Mouse (Mus musculus): ENCODE results near the gene Was. TPM values are rescaled to one million over a fixed set of nuclear protein-coding genes. Genes with fewer than 3 reads are reported as not detected.
A peak's percentile ranks its signal among the peaks of the same experiment; 100 is the strongest.
"Not testable (repeated sequence)": the region's sequence is repeated elsewhere in the genome, so short reads cannot be mapped to it uniquely, and the experiment has no call there.

Gene Was
- polyA plus RNA-seq, 1 experiment from 2014 or later, result 1.7 TPM

DNA sequence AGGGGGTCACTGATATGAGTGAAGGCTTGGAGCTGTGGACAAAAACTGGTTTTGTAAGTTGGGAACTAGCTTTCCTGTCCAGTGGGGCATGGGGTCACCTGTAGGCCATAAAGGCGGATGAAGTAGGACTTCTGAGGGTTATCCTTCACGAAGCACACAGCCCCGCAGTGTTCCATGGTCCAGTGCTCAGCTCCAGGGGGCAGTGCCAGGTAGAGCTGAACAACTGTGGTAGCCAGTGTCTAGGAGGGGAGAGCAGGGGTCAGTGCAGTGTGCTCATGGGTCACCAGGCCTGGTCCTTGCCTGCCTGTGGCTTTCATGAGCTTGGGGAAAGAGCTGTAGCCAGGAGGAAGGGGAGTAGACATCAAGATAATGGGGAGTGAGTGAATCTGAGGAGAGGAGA is 552 bp downstream of the Was start:
- H3K27me3 ChIP-seq (ENCODE audit: control insufficient read depth, insufficient read depth, low read depth, low read length), result no peaks in the 10 kb centered on the region
- H3K4me1 ChIP-seq (ENCODE audit: control insufficient read depth, low read depth, low read length), result no peaks in the 10 kb centered on the region; the same call in 1 of the 2 replicates
- peak overlapping the region; percentile 39; the same call in 1 of the 2 replicates for H3K4me2 ChIP-seq (ENCODE audit: low read depth, low read length)
- 55% methylated on average over 3 of the region's 3 CpGs for WGBS (ENCODE audit: insufficient replicate concordance)
- peak overlapping the region; percentile 48; the same call in 1 of the 2 replicates for H3K9ac ChIP-seq (ENCODE audit: low read depth, low read length)
- no peak overlapping the region for H3K27ac ChIP-seq (ENCODE audit: low read length)
- peak overlapping the region; percentile 28 for H3K4me3 ChIP-seq (ENCODE audit: low read depth, low read length)
- ATAC-seq (ENCODE audit: low read depth), result no peak
- no peaks in the 10 kb centered on the region for H3K9me3 ChIP-seq (replicated peaks; ENCODE audit: control insufficient read depth, low read length)
- H3K36me3 ChIP-seq (ENCODE audit: control insufficient read depth, insufficient read depth), result no peaks in the 10 kb centered on the region

DNA sequence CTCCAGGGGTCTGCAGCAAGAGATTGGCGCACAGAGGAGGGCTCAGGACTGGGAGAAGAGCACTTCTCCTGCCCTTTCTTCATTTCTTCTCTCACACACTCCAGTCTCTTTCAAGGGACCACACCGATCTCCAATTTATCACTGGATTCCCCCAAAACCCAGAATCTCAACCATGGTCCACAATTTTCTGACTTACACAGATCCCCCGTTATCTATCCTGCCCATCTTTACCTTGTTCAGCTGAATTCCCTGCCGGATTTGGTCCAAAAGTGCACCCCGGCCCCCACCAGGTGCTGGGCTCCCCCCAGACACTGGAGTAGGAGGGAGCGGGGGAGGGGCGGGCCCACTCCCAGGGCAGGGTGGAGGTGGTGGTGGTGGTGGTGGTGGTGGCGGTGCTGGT is 4.7 kb downstream of the Was start:
- H3K4me1 ChIP-seq (ENCODE audit: control insufficient read depth, low read depth, low read length), result no peaks in the 10 kb centered on the region; the same call in 1 of the 2 replicates

DNA sequence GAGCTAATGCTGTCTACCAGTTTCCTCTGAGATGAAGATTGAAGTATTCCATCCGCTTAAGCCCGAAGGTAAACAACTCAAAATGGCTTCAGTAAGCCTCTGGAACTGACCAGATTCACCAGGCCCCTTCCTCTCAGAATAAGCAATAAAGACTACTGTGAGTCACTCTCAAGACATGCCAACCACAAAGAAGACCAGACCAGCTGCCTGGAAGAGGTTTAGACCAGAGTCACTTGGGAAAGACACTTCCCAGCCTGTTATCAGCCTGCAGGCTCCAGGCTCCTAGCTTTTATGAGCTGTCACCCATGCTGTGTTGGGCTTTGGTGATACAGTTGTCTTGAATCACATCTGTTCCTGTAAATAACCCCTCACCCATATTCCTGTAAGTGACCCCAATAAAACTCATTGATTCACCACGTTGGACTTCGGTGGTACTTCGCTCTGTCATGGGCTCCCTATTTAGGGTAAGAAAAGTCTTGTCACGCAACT is 5.5 kb downstream of the Was start:
- Histone ChIP-seq H3K27me3 (ENCODE audit: control insufficient read depth, insufficient read depth, low read depth, low read length) (no peaks in the 10 kb centered on the region), H3K9me3 (replicated peaks; ENCODE audit: control insufficient read depth, low read length) (no peaks in the 10 kb centered on the region), H3K36me3 (ENCODE audit: control insufficient read depth, insufficient read depth) (no peaks in the 10 kb centered on the region), H3K27ac (ENCODE audit: low read length) (no peak overlapping the region), H3K9ac (ENCODE audit: low read depth, low read length) (no peak overlapping the region), H3K4me1 (ENCODE audit: control insufficient read depth, low read depth, low read length) (no peaks in the 10 kb centered on the region), H3K4me2 (ENCODE audit: low read depth, low read length) (no peak overlapping the region), H3K4me3 (ENCODE audit: low read depth, low read length) (no peak overlapping the region)
- WGBS (ENCODE audit: insufficient replicate concordance), result 71% methylated on average over 6 of the region's 6 CpGs
- ATAC-seq (ENCODE audit: low read depth), result no peak

More for the DNA sequence above, 4.7 kb downstream of the Was start:
- 76% methylated on average over 7 of the region's 8 CpGs for WGBS (ENCODE audit: insufficient replicate concordance)
- Histone ChIP-seq H3K27ac (ENCODE audit: low read length) (no peak overlapping the region), H3K36me3 (ENCODE audit: control insufficient read depth, insufficient read depth) (no peaks in the 10 kb centered on the region), H3K27me3 (ENCODE audit: control insufficient read depth, insufficient read depth, low read depth, low read length) (no peaks in the 10 kb centered on the region), H3K4me3 (ENCODE audit: low read depth, low read length) (no peak overlapping the region), H3K4me2 (ENCODE audit: low read depth, low read length) (no peak overlapping the region), H3K9me3 (replicated peaks; ENCODE audit: control insufficient read depth, low read length) (no peaks in the 10 kb centered on the region), H3K9ac (ENCODE audit: low read depth, low read length) (no peak overlapping the region)
- no peak for ATAC-seq (ENCODE audit: low read depth)

DNA sequence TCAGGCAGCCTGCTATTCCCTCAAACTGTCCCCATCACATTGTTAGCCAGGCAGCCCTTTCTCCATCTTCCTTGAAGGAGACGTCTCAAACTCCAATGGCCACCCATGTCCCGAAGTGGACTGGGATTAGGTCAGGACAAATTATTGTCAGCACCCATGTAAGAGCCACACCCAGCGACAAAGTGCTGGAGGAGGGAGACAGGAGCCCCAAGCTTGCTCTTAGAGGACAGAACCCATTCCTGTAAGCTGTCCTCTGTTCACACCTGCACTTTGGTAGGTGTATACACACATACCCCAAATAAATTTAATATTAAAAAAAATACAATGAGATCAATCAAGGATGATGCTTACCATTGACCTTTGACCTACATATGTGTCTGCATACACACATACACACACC is 15.2 kb downstream of the Was start:
- H3K4me3 ChIP-seq (ENCODE audit: low read depth, low read length), result peak overlapping the region; percentile 71
- WGBS (ENCODE audit: insufficient replicate concordance), result 34% methylated on average over 3 of the region's 3 CpGs
- H3K27ac ChIP-seq (ENCODE audit: low read length), result peak overlapping the region; percentile 92
- peak overlapping the region; percentile 79 for H3K4me2 ChIP-seq (ENCODE audit: low read depth, low read length)
- peaks cover 10% of the 10 kb centered on the region for H3K4me1 ChIP-seq (ENCODE audit: control insufficient read depth, low read depth, low read length)
- H3K9ac ChIP-seq (ENCODE audit: low read depth, low read length), result peak overlapping the region; percentile 64
- H3K36me3 ChIP-seq (ENCODE audit: control insufficient read depth, insufficient read depth), result peaks cover 9% of the 10 kb centered on the region
- no peak for ATAC-seq (ENCODE audit: low read depth)
- no peaks in the 10 kb centered on the region for H3K9me3 ChIP-seq (replicated peaks; ENCODE audit: control insufficient read depth, low read length)
- H3K27me3 ChIP-seq (ENCODE audit: control insufficient read depth, insufficient read depth, low read depth, low read length), result no peaks in the 10 kb centered on the region

DNA sequence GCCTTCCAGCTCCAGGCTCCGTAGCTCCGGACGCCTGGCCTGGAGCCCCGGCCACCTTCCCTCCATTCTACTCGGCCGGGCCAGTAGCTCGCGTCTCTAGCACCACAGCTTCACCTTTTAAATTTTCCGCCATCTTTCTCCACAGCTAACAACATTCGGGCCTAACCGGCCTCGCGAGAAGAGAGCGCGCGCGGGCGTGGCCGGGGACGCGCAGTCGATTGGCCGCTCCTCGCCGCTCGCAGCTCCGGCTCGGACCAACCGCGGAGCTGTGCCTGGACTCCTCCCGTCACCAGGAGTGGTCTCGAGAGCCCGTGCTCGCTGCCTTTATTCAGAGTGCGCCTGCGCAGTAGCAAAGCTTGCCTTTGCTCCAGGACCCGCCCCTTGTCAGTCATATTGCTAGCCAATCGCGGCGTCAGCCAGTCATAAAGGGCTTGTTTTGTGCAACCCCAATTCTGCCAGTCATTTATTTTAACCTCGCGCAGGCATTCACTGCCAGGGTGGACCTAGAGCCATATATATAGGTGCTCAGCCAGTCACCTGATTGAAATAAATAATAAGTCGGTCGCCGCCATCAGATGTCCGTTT is 15.8 kb downstream of the Was start, which contains the start of gene Suv39h1:
Gene Suv39h1, minus strand, starts transcription at position 331 of the 585 bp plus-strand sequence.
- peaks cover 10% of the 10 kb centered on the region for H3K4me1 ChIP-seq (ENCODE audit: control insufficient read depth, low read depth, low read length)
- peak within 1 kb of the TSS; percentile 71 for H3K4me3 ChIP-seq (ENCODE audit: low read depth, low read length)
- 21% methylated on average over 46 of the region's 46 CpGs for WGBS (ENCODE audit: insufficient replicate concordance)

DNA sequence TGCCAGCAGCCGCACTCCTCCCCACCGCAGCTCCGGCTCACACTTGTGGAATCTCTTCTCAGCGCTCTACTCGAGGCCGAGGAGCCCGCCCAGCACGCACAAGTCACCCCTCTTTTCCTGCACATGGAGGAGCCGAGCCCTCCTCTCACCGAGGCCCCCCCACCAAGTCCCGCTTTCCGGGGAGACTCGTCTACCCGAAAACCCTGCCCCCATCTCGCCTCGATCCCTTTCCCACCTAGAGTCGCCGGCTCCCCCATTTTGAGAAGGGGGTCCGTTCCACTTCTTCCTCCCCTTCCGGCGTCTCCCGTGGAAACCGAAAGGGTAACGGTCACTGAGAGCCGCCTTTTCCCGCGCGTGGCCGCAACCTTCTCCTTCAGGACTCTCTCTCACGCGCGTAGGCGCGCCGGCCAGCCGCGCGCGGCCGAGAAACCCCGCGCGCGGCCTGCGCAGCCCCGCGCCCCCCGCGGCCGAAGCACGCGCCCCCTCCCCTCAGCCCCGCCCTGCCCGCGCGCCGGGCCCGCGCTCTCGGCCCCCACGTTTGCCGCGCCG is 16.3 kb downstream of the Was start:
- Histone ChIP-seq H3K4me3 (ENCODE audit: low read depth, low read length) (peak overlapping the region; percentile 71), H3K36me3 (ENCODE audit: control insufficient read depth, insufficient read depth) (peaks cover 9% of the 10 kb centered on the region), H3K27me3 (ENCODE audit: control insufficient read depth, insufficient read depth, low read depth, low read length) (no peaks in the 10 kb centered on the region), H3K9ac (ENCODE audit: low read depth, low read length) (peak overlapping the region; percentile 76), H3K27ac (ENCODE audit: low read length) (peak overlapping the region; percentile 79), H3K4me1 (ENCODE audit: control insufficient read depth, low read depth, low read length) (peaks cover 10% of the 10 kb centered on the region), H3K4me2 (ENCODE audit: low read depth, low read length) (peak overlapping the region; percentile 64), H3K9me3 (replicated peaks; ENCODE audit: control insufficient read depth, low read length) (no peaks in the 10 kb centered on the region)
- ATAC-seq (ENCODE audit: low read depth), result peak; percentile 33
- WGBS (ENCODE audit: insufficient replicate concordance), result 16% methylated on average over 54 of the region's 64 CpGs

More for the DNA sequence above, 15.8 kb downstream of the Was start, which contains the start of gene Suv39h1:
- peak; percentile 98 for ATAC-seq (ENCODE audit: low read depth)
- H3K36me3 ChIP-seq (ENCODE audit: control insufficient read depth, insufficient read depth), result peaks cover 9% of the 10 kb centered on the region
- no peaks in the 10 kb centered on the region for H3K9me3 ChIP-seq (replicated peaks; ENCODE audit: control insufficient read depth, low read length)
- H3K9ac ChIP-seq (ENCODE audit: low read depth, low read length), result peak within 1 kb of the TSS; percentile 76
- no peaks in the 10 kb centered on the region for H3K27me3 ChIP-seq (ENCODE audit: control insufficient read depth, insufficient read depth, low read depth, low read length)
- peak within 1 kb of the TSS; percentile 92 for H3K27ac ChIP-seq (ENCODE audit: low read length)
- H3K4me2 ChIP-seq (ENCODE audit: low read depth, low read length), result peak within 1 kb of the TSS; percentile 79

DNA sequence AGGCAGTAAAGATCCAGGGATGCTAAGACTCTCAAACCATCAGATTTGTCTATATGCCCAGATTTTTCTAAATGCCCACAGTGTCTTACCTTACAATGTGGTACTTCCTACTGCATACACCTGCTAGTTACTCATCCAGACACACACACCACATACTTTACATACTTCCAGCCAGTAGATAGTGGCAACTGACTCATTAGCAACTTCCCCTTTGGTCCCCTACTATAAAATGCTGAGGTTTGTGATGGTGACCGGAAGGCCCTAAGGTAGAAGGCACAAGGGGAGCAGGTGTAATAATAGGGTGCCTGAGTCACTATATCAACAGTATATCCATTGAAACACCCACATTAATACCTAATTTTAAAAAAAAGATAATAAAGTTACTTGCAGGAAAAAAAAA is 21.1 kb downstream of the Was start:
- Histone ChIP-seq H3K4me1 (ENCODE audit: control insufficient read depth, low read depth, low read length) (no peaks in the 10 kb centered on the region; the same call in none of the 2 replicates), H3K4me3 (ENCODE audit: low read depth, low read length) (no peak overlapping the region), H3K9ac (ENCODE audit: low read depth, low read length) (no peak overlapping the region), H3K9me3 (replicated peaks; ENCODE audit: control insufficient read depth, low read length) (no peaks in the 10 kb centered on the region), H3K27ac (ENCODE audit: low read length) (no peak overlapping the region), H3K4me2 (ENCODE audit: low read depth, low read length) (no peak overlapping the region), H3K36me3 (ENCODE audit: control insufficient read depth, insufficient read depth) (peaks cover 12% of the 10 kb centered on the region), H3K27me3 (ENCODE audit: control insufficient read depth, insufficient read depth, low read depth, low read length) (no peaks in the 10 kb centered on the region)
- 82% methylated on average over 1 of the region's 1 CpGs for WGBS (ENCODE audit: insufficient replicate concordance)
- no peak for ATAC-seq (ENCODE audit: low read depth)

DNA sequence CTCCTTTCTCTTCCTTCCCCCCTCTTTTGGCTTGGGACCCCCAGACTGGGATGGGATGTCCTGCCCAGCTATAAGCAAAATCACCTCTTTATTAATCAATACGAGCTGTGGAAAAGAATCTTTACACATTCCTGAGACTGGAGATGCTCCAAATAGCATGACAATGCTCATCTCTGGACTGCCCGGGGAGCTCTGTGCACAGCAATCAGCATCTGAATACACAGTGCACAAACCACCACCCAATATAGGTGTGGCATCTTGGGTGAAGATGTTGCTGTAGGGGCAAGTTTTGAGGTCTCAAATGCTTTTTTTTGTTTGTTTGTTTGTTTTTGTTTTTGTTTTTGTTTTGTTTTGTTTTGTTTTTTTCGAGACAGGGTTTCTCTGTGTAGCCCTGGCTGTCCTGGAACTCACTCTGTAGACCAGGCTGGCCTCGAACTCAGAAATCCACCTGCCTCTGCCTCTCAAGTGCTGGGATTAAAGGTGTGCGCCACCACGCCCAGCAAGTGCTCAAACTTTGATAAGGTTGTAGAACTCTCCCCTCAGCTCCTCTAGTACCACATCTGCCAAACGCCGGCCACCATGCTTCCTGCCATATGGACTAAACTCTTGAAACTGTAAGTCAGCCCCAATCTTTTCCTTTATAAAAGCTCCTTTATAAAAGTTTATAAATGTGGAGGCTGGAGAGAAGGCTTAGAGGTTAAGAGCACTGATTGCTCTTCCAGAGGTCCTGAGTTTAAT is 39.1 kb downstream of the Was start:
- not testable (repeated sequence) for H3K27ac ChIP-seq (ENCODE audit: low read length); H3K4me2 ChIP-seq (ENCODE audit: low read depth, low read length); ATAC-seq (ENCODE audit: low read depth); H3K4me3 ChIP-seq (ENCODE audit: low read depth, low read length); H3K9ac ChIP-seq (ENCODE audit: low read depth, low read length); H3K36me3 ChIP-seq (ENCODE audit: control insufficient read depth, insufficient read depth); H3K9me3 ChIP-seq (replicated peaks; ENCODE audit: control insufficient read depth, low read length); H3K27me3 ChIP-seq (ENCODE audit: control insufficient read depth, insufficient read depth, low read depth, low read length); H3K4me1 ChIP-seq (ENCODE audit: control insufficient read depth, low read depth, low read length)
- WGBS (ENCODE audit: insufficient replicate concordance), result 61% methylated on average over 7 of the region's 8 CpGs

DNA sequence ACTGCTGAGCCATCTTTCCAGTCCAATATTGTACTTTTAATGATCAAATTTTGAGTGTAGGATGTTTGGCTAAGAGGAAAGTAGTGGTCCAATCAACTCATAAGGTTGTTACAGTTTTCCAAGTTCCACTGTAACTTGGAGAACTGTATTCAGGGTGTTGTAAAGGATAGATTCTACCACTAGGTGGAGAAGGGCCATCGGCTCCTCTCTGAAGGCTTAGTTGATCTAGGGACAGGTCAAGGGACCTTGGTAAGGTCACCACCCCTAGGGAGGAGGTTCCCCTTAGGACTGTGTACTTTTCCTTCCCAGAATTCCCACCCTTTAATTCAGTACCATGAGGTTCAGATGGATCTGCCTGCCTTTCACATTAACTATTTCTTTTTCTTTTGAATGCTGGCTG is 57.3 kb downstream of the Was start:
- Histone ChIP-seq H3K36me3 (ENCODE audit: control insufficient read depth, insufficient read depth) (no peaks in the 10 kb centered on the region), H3K9me3 (replicated peaks; ENCODE audit: control insufficient read depth, low read length) (no peaks in the 10 kb centered on the region), H3K4me2 (ENCODE audit: low read depth, low read length) (no peak overlapping the region), H3K4me1 (ENCODE audit: control insufficient read depth, low read depth, low read length) (no peaks in the 10 kb centered on the region), H3K27me3 (ENCODE audit: control insufficient read depth, insufficient read depth, low read depth, low read length) (no peaks in the 10 kb centered on the region), H3K9ac (ENCODE audit: low read depth, low read length) (no peak overlapping the region), H3K27ac (ENCODE audit: low read length) (no peak overlapping the region), H3K4me3 (ENCODE audit: low read depth, low read length) (no peak overlapping the region)
- 54% methylated on average over 1 of the region's 1 CpGs for WGBS (ENCODE audit: insufficient replicate concordance)
- no peak for ATAC-seq (ENCODE audit: low read depth)

All from liver, embryonic 16.5 days (tissue).